ENCODE assay signal across 16 mouse cellular contexts in the genomic region with DNA sequence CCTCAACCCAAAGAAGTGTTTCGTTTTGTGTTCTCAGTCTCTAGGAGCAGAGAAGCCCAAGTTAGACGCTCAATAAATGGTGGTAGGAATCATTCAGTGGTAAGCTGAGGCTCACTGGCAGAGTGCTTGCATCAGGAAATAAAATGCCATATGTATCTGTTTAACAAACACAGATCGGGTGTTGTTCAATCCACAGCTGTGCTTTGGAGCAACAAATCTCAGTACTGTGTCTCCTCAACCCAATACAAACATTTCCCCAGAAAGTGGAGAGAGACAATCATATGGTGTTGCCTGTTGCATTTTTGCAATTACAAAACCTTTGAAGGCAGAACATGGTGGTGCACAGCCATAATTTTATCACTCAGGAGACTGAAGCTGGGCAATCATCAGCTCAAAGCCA.
DNase-seq lines count a peak whose midpoint lies in the region; ATAC-seq lines count a peak whose summit lies in the region.
"Had no signal": no experiment of that assay in that cellular context is flagged by ENCODE, and none has a peak within 500 bp of the region (broad histone marks: within the 10 kb centered on the region; RNA-seq: fewer than 3 reads in every experiment).

No protein-coding gene starts in this region.

- 80% methylated on average over 3 of the region's 3 CpGs for WGBS in forebrain, embryonic 15.5 days
- WGBS in forebrain, embryonic 12.5 days, result 91% methylated on average over 3 of the region's 3 CpGs

- no peaks in the 10 kb centered on the region for H3K9me3 ChIP-seq in forebrain, embryonic 15.5 days
- H3K9me3 ChIP-seq in forebrain, embryonic 12.5 days, result no peaks in the 10 kb centered on the region
- H3K9me3 ChIP-seq: embryonic facial prominence, embryonic 10.5 days; embryonic facial prominence, embryonic 12.5 days; forebrain, embryonic 13.5 days had no signal

- H3K4me1 ChIP-seq in forebrain, embryonic 15.5 days, result peaks cover 9% of the 10 kb centered on the region
- peaks cover 13% of the 10 kb centered on the region for H3K4me1 ChIP-seq in forebrain, embryonic 12.5 days

- no peak overlapping the region for H3K27ac ChIP-seq in forebrain, embryonic 15.5 days (replicated peaks)
- no peak overlapping the region for H3K27ac ChIP-seq in forebrain, embryonic 12.5 days
- H3K27ac ChIP-seq: embryonic facial prominence, embryonic 10.5 days; embryonic facial prominence, embryonic 12.5 days; forebrain, embryonic 13.5 days had no signal

- H3K36me3 ChIP-seq in forebrain, embryonic 15.5 days, result no peaks in the 10 kb centered on the region
- H3K36me3 ChIP-seq in forebrain, embryonic 12.5 days (replicated peaks), result no peaks in the 10 kb centered on the region
- H3K36me3 ChIP-seq: embryonic facial prominence, embryonic 10.5 days; embryonic facial prominence, embryonic 12.5 days had no signal

- 0 out of 2 replicates have a peak, but pooled peaks have one; percentile 32 for ATAC-seq in forebrain, embryonic 15.5 days (replicated peaks)
- ATAC-seq in forebrain, embryonic 12.5 days (ENCODE audit: low FRiP score), result no peak
- ATAC-seq: forebrain, embryonic 13.5 days had no signal

- DNase-seq in layer of hippocampus, adult 9-11 months, result peak; percentile 9
- no peak for DNase-seq in layer of hippocampus, adult 8-10 months (ENCODE audit: low spot score in 2 of 2)
- no peak for DNase-seq in urinary bladder, postnatal 36 days (ENCODE audit: low spot score in 2 of 2)
- DNase-seq: adrenal gland, adult 2 months; adrenal gland, postnatal 10 days; adrenal gland, postnatal 25 days; cerebellum, adult 11-12 months; cerebellum, adult 2 months; cerebellum, adult 9-10 months; cerebellum, postnatal 10 days; cerebellum, postnatal 25 days had no signal

- no peak overlapping the region for H3K9ac ChIP-seq in forebrain, embryonic 15.5 days (replicated peaks)
- no peak overlapping the region for H3K9ac ChIP-seq in forebrain, embryonic 12.5 days
- H3K9ac ChIP-seq: embryonic facial prominence, embryonic 12.5 days; forebrain, embryonic 13.5 days had no signal

- H3K4me3 ChIP-seq in forebrain, embryonic 15.5 days, result no peak overlapping the region
- H3K4me3 ChIP-seq in forebrain, embryonic 12.5 days (replicated peaks), result no peak overlapping the region
- H3K4me3 ChIP-seq: embryonic facial prominence, embryonic 10.5 days; embryonic facial prominence, embryonic 12.5 days; forebrain, embryonic 13.5 days had no signal

- peaks cover 3% of the 10 kb centered on the region; the same call in 1 of the 2 replicates for H3K27me3 ChIP-seq in forebrain, embryonic 15.5 days
- peaks cover 3% of the 10 kb centered on the region; the same call in 1 of the 2 replicates for H3K27me3 ChIP-seq in forebrain, embryonic 12.5 days
- H3K27me3 ChIP-seq: embryonic facial prominence, embryonic 12.5 days had no signal

- no peak overlapping the region for H3K4me2 ChIP-seq in forebrain, embryonic 15.5 days (replicated peaks)
- no peak overlapping the region for H3K4me2 ChIP-seq in forebrain, embryonic 12.5 days
- H3K4me2 ChIP-seq: embryonic facial prominence, embryonic 12.5 days; forebrain, embryonic 13.5 days had no signal
